8 mouse cellular contexts compared by ENCODE assay signal in genomic region chr16:97602256-97602655, GRCm38 (mm10). TPM values are rescaled to one million over a fixed set of nuclear protein-coding genes. Genes with fewer than 3 reads are reported as not detected.
DNase-seq lines count a peak whose midpoint lies in the region; ATAC-seq and TF ChIP-seq lines count a peak whose summit lies in the region.
"Had no signal": no experiment of that assay in that cellular context is flagged by ENCODE, and none has a peak within 500 bp of the region (broad histone marks: within the 10 kb centered on the region; RNA-seq: fewer than 3 reads in every experiment).

No protein-coding gene starts in this region.

- DNase-seq in limb, embryonic 14.5 days (ENCODE audit: low spot score): peak; percentile 76
- DNase-seq in limb, embryonic 10.5 days (ENCODE audit: low spot score): no peak
- DNase-seq in gastrocnemius, postnatal 10 days: peak; percentile 21
- peak; percentile 14 to 17 for DNase-seq in layer of hippocampus, postnatal 36 days
- DNase-seq in skeletal muscle tissue, adult 2 months (ENCODE audit: low read depth, low spot score): peak; percentile 26
- no peak for DNase-seq in heart, adult 11 months
- DNase-seq in thymus, postnatal 36 days: no peak

- no peaks in the 10 kb centered on the region for H3K36me3 ChIP-seq in limb, embryonic 14.5 days (ENCODE audit: control insufficient read depth, insufficient read depth, low read length)
- H3K36me3 ChIP-seq in limb, embryonic 10.5 days: no peaks in the 10 kb centered on the region
- H3K36me3 ChIP-seq: midbrain, embryonic 12.5 days had no signal

- H3K4me1 ChIP-seq in limb, embryonic 14.5 days (ENCODE audit: control insufficient read depth, insufficient read depth, low read length): no peaks in the 10 kb centered on the region
- no peaks in the 10 kb centered on the region for H3K4me1 ChIP-seq in limb, embryonic 10.5 days
- H3K4me1 ChIP-seq: midbrain, embryonic 12.5 days had no signal

- H3K9me3 ChIP-seq in limb, embryonic 14.5 days (ENCODE audit: control insufficient read depth, low read length): no peaks in the 10 kb centered on the region
- no peaks in the 10 kb centered on the region for H3K9me3 ChIP-seq in limb, embryonic 10.5 days (replicated peaks)
- H3K9me3 ChIP-seq: midbrain, embryonic 12.5 days had no signal

- ATAC-seq in limb, embryonic 14.5 days (ENCODE audit: low FRiP score, low read depth): no peak

- H3K27me3 ChIP-seq in limb, embryonic 14.5 days (ENCODE audit: control insufficient read depth, insufficient read depth, low read length): no peaks in the 10 kb centered on the region
- 0 out of 2 replicates have a peak, but pooled peaks cover 3% of the 10 kb centered on the region for H3K27me3 ChIP-seq in limb, embryonic 10.5 days (ENCODE audit: low read depth, poor library complexity, severe bottlenecking)
- H3K27me3 ChIP-seq: midbrain, embryonic 12.5 days had no signal

- no peak for TF ChIP-seq POLR2A in limb, embryonic 14.5 days (IDR thresholded peaks at IDR 0.05; ENCODE audit: borderline replicate concordance, extremely low read depth, insufficient read depth, insufficient read length)

- 59% methylated on average over 1 of the region's 1 CpGs for WGBS in limb, embryonic 14.5 days
- WGBS in limb, embryonic 10.5 days: 80% methylated on average over 1 of the region's 1 CpGs

- no peak overlapping the region for H3K9ac ChIP-seq in limb, embryonic 14.5 days (ENCODE audit: low read depth, low read length, severe bottlenecking)
- H3K9ac ChIP-seq: midbrain, embryonic 12.5 days had no signal

- H3K27ac ChIP-seq in limb, embryonic 14.5 days (replicated peaks; ENCODE audit: low read depth, low read length): no peak overlapping the region
- H3K27ac ChIP-seq in limb, embryonic 10.5 days: no peak overlapping the region
- H3K27ac ChIP-seq: midbrain, embryonic 12.5 days had no signal

- H3K4me2 ChIP-seq in limb, embryonic 14.5 days (replicated peaks; ENCODE audit: low read depth, low read length, severe bottlenecking): no peak overlapping the region
- H3K4me2 ChIP-seq: midbrain, embryonic 12.5 days had no signal

- no peak overlapping the region for H3K4me3 ChIP-seq in limb, embryonic 14.5 days (replicated peaks; ENCODE audit: low read length)
- H3K4me3 ChIP-seq in limb, embryonic 10.5 days: no peak overlapping the region
- H3K4me3 ChIP-seq: midbrain, embryonic 12.5 days had no signal

RNA-seq across cellular contexts. Expression of gene Tmprss2, which starts 8.7 kb away (rescaled TPM):
- polyA plus RNA-seq in limb, embryonic 14.5 days (2012; rRNA removed): 1.5 and 1.9 TPM in 2 replicates
- 1.8 and 2.0 TPM in 2 replicates for polyA plus RNA-seq in limb, embryonic 14.5 days (2014; fragmentation: Nextera tagmentation; extraction: Ambion mirVana)
- 0.13 and 0.39 TPM in 2 replicates for polyA plus RNA-seq in limb, embryonic 10.5 days (2016; fragmentation: Nextera tagmentation; extraction: Ambion mirVana)
- total RNA-seq in gastrocnemius, postnatal 10 days (2021): not detected
- total RNA-seq in layer of hippocampus, postnatal 36 days (2021): not detected

Comparison
In these comparisons a context has a peak if more than half of its experiments do, and no peak if none do; other contexts are left out.
1. DNase-seq: peak in limb, embryonic 14.5 days (single experiment), gastrocnemius, postnatal 10 days (single experiment), layer of hippocampus, postnatal 36 days (2 of 2) and skeletal muscle tissue, adult 2 months (single experiment); none in limb, embryonic 10.5 days (single experiment), heart, adult 11 months (single experiment) and thymus, postnatal 36 days (0 of 2).